Mouse (Mus musculus): Measurements from ENCODE around the gene Piwil4.

Piwil4 gene

GRCm38 (mm10) chr9:14666071-14666470 is 74.5 kb downstream of the Piwil4 start:
- no peak for DNase-seq

GRCm38 (mm10) chr9:14663591-14663990 is 76.9 kb downstream of the Piwil4 start:
- DNase-seq, result no peak

DNA sequence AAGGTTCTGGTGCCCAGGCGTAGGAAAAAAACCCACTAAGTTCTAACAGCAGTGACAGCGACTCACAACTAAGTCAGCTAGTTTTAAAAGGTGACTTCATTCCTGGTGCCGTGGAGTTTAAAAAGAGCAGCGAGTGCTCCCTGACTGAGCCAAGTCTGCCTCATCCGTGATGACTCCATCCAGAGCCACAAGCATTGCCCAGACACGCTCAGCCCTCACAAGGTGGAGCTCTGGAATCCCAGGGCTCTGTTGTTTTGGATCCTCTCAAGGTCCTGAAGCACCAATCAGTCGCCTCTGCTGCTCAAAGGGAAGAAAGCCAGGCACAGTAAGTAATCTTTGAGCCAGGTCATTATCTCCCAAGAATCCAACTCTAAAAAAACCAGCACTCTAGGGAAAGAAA is 77.7 kb downstream of the Piwil4 start:
- no peak for DNase-seq

DNA sequence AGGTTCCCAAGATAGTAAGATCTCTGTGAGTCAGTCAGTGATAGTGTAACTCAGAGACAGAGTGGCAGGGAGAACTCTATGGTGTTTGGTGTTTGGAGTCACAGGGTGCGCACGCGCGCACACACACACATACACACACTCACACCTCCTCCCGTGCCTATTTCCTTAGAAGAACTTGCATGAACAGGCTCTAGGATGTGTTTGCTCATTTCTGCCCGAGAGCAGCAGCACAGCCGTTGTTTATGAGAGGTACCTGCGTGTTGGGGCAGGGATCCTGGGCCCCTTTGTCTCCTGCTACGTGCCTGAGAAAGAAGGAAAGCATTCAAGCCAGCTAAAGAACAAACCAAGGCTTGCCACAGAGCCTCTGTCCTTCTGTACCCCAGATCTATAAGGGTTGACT is 78.4 kb downstream of the Piwil4 start:
- no peak for DNase-seq

GRCm38 (mm10) chr9:14657926-14658325 is 82.6 kb downstream of the Piwil4 start:
- no peak for DNase-seq

DNA sequence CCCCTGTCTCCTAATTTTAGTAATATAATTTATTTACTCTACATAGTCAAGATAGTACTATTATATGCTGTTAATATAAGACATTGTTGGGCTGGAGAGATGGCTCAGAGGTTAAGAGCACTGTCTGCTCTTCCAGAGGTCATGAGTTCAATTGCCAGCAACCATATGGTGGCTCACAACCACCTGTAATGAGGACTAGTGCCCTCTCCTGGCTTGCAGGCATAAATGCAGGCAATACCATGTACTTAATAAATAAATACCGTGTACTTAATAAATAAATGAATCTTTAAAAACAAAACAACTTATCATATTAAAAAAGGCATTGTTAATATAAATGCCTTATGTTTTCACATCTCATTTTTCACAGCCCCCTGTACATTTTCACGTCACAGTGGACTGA is 86.5 kb downstream of the Piwil4 start:
- no peak for DNase-seq

DNA sequence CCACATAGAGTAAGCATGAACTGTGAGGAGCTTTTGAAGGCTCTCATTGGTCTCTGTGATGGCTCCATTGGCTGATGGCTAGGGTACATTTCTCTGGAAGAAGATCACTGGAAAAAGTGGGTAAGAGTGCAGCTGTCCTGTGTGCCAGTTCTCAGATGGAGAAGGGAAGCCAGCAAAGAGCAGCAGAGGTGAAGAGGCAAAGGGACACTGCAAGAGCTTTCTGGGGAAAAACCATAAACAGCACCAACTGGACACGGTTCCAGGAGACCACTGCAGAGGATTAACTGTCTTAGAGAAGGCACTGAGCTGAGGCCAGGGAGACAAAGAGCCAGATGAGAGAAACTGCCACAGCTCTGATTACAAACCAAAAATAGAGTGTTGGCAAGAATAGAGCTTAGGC is 87.8 kb downstream of the Piwil4 start:
- DNase-seq, result no peak

GRCm38 (mm10) chr9:14647849-14648248 is 92.7 kb downstream of the Piwil4 start:
- DNase-seq, result no peak

GRCm38 (mm10) chr9:14646641-14647040 is 93.9 kb downstream of the Piwil4 start:
- no peak for DNase-seq

All from kidney, adult 18-20 months (tissue).